Mouse (Mus musculus): ENCODE measurements at regions not wholly inside any gene's neighbourhood (a gene's known extent, or its start where the extent isn't known, plus 50 kb on each side); places are given as distances from the start of the nearest gene placed in this dataset.

DNA sequence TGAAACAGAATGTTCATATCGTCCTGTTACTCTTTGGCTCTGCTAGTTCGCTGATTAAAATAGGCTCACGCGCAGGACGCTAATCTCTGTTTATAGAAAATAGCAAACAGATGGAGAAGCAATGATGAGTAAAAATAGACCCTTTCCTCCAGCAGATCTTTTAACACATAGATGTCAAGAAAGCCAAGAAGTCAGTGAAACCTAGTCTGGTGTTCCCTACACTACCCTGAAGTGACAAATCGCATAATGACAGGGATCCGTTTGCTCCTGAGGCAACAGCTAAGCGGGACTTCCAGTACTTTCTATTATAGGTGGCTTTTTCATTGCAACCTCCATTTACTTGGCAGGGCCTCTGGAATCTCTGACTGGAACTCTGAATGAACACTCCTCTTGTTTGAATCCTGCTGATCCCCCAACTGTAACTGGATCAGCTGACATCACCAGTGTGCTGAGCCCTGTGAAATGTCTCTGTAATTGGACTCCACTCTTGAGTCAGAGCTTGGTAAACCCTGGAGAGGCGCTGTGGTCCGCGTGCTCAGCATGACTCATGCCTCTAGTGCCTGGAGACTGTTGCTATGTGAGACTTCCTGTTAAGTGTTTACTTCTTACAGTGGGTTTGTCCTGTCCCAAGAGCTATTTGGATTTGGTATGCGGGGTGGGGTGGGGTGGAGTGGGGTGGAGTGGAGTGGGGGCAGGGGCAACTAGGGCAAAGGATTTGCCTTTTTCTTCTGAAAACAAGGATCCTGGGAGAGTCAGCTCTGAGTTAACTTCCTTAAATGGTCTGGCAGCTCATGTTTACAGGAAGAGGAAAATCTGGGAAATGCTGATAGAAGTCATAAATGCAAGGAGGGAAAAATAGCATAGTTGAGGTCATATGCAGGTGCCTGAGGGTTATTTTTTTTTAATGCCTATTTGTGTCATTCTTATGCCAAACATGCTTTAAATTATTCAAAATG, 162.4 kb upstream of the Akr1e1 start:
- TF ChIP-seq POLR2A (IDR thresholded peaks at IDR 0.05; ENCODE audit: borderline replicate concordance, control insufficient read depth, low read depth, low read length) (no peak), CTCF (IDR thresholded peaks at IDR 0.05; ENCODE audit: control insufficient read depth, insufficient read depth, low read length) (peak; percentile 17; the same call in 1 of the 2 replicates)

Measured in bone marrow, adult 2 months (tissue).